Mouse (Mus musculus) forebrain, embryonic 12.5 days (tissue): ENCODE results near the gene Hcls1. TPM values are rescaled to one million over a fixed set of nuclear protein-coding genes. Genes with fewer than 3 reads are reported as not detected.

ENCODE experiments used
- ATAC-seq: fragments of 200-750 bp; cut with Nextera tagmentation; 2 replicates; pipeline ENCODE4 v1.8.0; 2017; ENCODE audit warnings: moderate TSS enrichment; ENCODE audit not compliant: low FRiP score
- H3K27ac ChIP-seq: fragments of 300-500 bp; sonication (generic); 2 replicates; pipeline ENCODE4 v1.5.1; 2016; ENCODE audit warnings: mild to moderate bottlenecking
- H3K27me3 ChIP-seq: fragments of 300-500 bp; sonication (generic); 2 replicates; pipeline ENCODE4 v1.6.1; 2016; ENCODE audit warnings: mild to moderate bottlenecking
- H3K36me3 ChIP-seq: fragments of 300-500 bp; sonication (generic); replicated peaks from 2 replicates; pipeline ENCODE4 v1.6.1; 2016; ENCODE audit warnings: mild to moderate bottlenecking
- H3K4me1 ChIP-seq: fragments of 300-500 bp; sonication (generic); 2 replicates; pipeline ENCODE4 v1.6.1; 2016
- H3K4me2 ChIP-seq: fragments of 300-500 bp; sonication (generic); 2 replicates; pipeline ENCODE4 v1.6.1; 2016; ENCODE audit warnings: mild to moderate bottlenecking, moderate library complexity
- H3K4me3 ChIP-seq: fragments of 300-500 bp; sonication (generic); replicated peaks from 2 replicates; pipeline ENCODE4 v1.5.1; 2016; ENCODE audit warnings: mild to moderate bottlenecking
- H3K9ac ChIP-seq: fragments of 300-500 bp; sonication (generic); 2 replicates; pipeline ENCODE4 v1.6.1; 2016; ENCODE audit warnings: mild to moderate bottlenecking
- H3K9me3 ChIP-seq: fragments of 300-500 bp; sonication (generic); 2 replicates; pipeline ENCODE4 v1.6.1; 2016
- WGBS: fragments of 180-500 bp; shearing (Covaris S2); methylation state at CpG from one replicate; pipeline ENCODE4 v1.1.7; 2016; 5-methylcytosine and 5-hydroxymethylcytosine counted together
- polyA plus RNA-seq: library from polyadenylated mRNA; unstranded; fragments of >200 nt; fragmentation: Nextera tagmentation; extraction: Ambion mirVana; gene quantifications from 2 replicates; pipeline ENCODE4 v1.2.1, GENCODE M21; 2016

Hcls1 gene
- polyA plus RNA-seq, 1 experiment from 2014 or later: 1.7 TPM

GRCm38 (mm10) chr16:36932546-36932945 is 2.2 kb upstream of the Hcls1 start:
- no peak overlapping the region for H3K4me3 ChIP-seq
- H3K9me3 ChIP-seq: no peaks in the 10 kb centered on the region
- no peak for ATAC-seq
- WGBS: 94% methylated on average over 6 of the region's 6 CpGs
- H3K36me3 ChIP-seq: peaks cover 58% of the 10 kb centered on the region
- H3K4me2 ChIP-seq: no peak overlapping the region
- no peak overlapping the region for H3K9ac ChIP-seq
- H3K27me3 ChIP-seq: no peaks in the 10 kb centered on the region
- no peaks in the 10 kb centered on the region for H3K4me1 ChIP-seq
- no peak overlapping the region for H3K27ac ChIP-seq

- Histone ChIP-seq H3K4me1 (no peaks in the 10 kb centered on the region), H3K4me2 (no peak overlapping the region), H3K27ac (no peak overlapping the region), H3K9ac (no peak overlapping the region), H3K36me3 (peaks cover 41% of the 10 kb centered on the region), H3K4me3 (no peak overlapping the region), H3K9me3 (no peaks in the 10 kb centered on the region), H3K27me3 (no peaks in the 10 kb centered on the region)
- ATAC-seq: no peak
- WGBS: 87% methylated on average over 6 of the region's 6 CpGs
Observed at GRCm38 (mm10) chr16:36934131-36934840, 497 bp upstream of the Hcls1 start.

- no peaks in the 10 kb centered on the region for H3K4me1 ChIP-seq
- no peak overlapping the region for H3K4me3 ChIP-seq
- 86% methylated on average over 3 of the region's 3 CpGs for WGBS
- H3K9ac ChIP-seq: no peak overlapping the region
- H3K27ac ChIP-seq: no peak overlapping the region
- no peak for ATAC-seq
- no peaks in the 10 kb centered on the region for H3K9me3 ChIP-seq
- no peaks in the 10 kb centered on the region for H3K27me3 ChIP-seq
- H3K4me2 ChIP-seq: no peak overlapping the region
- H3K36me3 ChIP-seq: peaks cover 26% of the 10 kb centered on the region
Observed at GRCm38 (mm10) chr16:36935814-36936213, 1.0 kb downstream of the Hcls1 start.

- no peak for ATAC-seq
- no peaks in the 10 kb centered on the region for H3K36me3 ChIP-seq
- H3K27ac ChIP-seq: no peak overlapping the region
- H3K9me3 ChIP-seq: no peaks in the 10 kb centered on the region
- H3K27me3 ChIP-seq: no peaks in the 10 kb centered on the region
- no peak overlapping the region for H3K9ac ChIP-seq
- WGBS: 80% methylated on average over 6 of the region's 6 CpGs
- peaks cover 8% of the 10 kb centered on the region for H3K4me1 ChIP-seq
- no peak overlapping the region for H3K4me2 ChIP-seq
- H3K4me3 ChIP-seq: no peak overlapping the region
Observed at GRCm38 (mm10) chr16:36941137-36941727, 6.4 kb downstream of the Hcls1 start.

- Histone ChIP-seq H3K4me2 (no peak overlapping the region), H3K27ac (no peak overlapping the region), H3K4me3 (no peak overlapping the region), H3K36me3 (no peaks in the 10 kb centered on the region), H3K9me3 (no peaks in the 10 kb centered on the region), H3K27me3 (no peaks in the 10 kb centered on the region), H3K9ac (no peak overlapping the region), H3K4me1 (peaks cover 8% of the 10 kb centered on the region)
- 67% methylated on average over 4 of the region's 4 CpGs for WGBS
- ATAC-seq: no peak
Observed at GRCm38 (mm10) chr16:36941895-36942294, 7.1 kb downstream of the Hcls1 start.

- Histone ChIP-seq H3K4me1 (peaks cover 8% of the 10 kb centered on the region), H3K9me3 (no peaks in the 10 kb centered on the region), H3K4me2 (no peak overlapping the region), H3K9ac (no peak overlapping the region), H3K27ac (no peak overlapping the region), H3K36me3 (no peaks in the 10 kb centered on the region), H3K4me3 (no peak overlapping the region), H3K27me3 (no peaks in the 10 kb centered on the region)
- 90% methylated on average over 3 of the region's 3 CpGs for WGBS
- ATAC-seq: no peak
Observed at GRCm38 (mm10) chr16:36943591-36943990, 8.8 kb downstream of the Hcls1 start.

- peaks cover 8% of the 10 kb centered on the region for H3K4me1 ChIP-seq
- WGBS: 10% methylated on average over 12 of the region's 12 CpGs
- H3K4me3 ChIP-seq: no peak overlapping the region
- H3K27ac ChIP-seq: no peak overlapping the region
- H3K9me3 ChIP-seq: no peaks in the 10 kb centered on the region
- no peak overlapping the region for H3K4me2 ChIP-seq
- H3K36me3 ChIP-seq: no peaks in the 10 kb centered on the region
- no peak overlapping the region for H3K9ac ChIP-seq
- peak; percentile 64 for ATAC-seq
- no peaks in the 10 kb centered on the region for H3K27me3 ChIP-seq
Observed at GRCm38 (mm10) chr16:36944895-36945424, 10.2 kb downstream of the Hcls1 start.

- Histone ChIP-seq H3K9ac (no peak overlapping the region), H3K4me2 (no peak overlapping the region), H3K9me3 (no peaks in the 10 kb centered on the region), H3K27ac (no peak overlapping the region), H3K4me3 (no peak overlapping the region), H3K36me3 (no peaks in the 10 kb centered on the region), H3K4me1 (peaks cover 8% of the 10 kb centered on the region), H3K27me3 (no peaks in the 10 kb centered on the region)
- ATAC-seq: no peak
- WGBS: 87% methylated on average over 8 of the region's 8 CpGs
Observed at GRCm38 (mm10) chr16:36946459-36947159, 11.8 kb downstream of the Hcls1 start.

GRCm38 (mm10) chr16:36947646-36948197 is 12.9 kb downstream of the Hcls1 start:
- ATAC-seq: no peak
- WGBS: 46% methylated on average over 4 of the region's 4 CpGs

GRCm38 (mm10) chr16:36949614-36950336 is 15.0 kb downstream of the Hcls1 start:
- ATAC-seq: no peak
- Histone ChIP-seq H3K4me3 (no peak overlapping the region), H3K9ac (no peak overlapping the region), H3K4me1 (peaks cover 6% of the 10 kb centered on the region), H3K36me3 (no peaks in the 10 kb centered on the region), H3K4me2 (no peak overlapping the region), H3K9me3 (no peaks in the 10 kb centered on the region), H3K27me3 (no peaks in the 10 kb centered on the region), H3K27ac (no peak overlapping the region)
- 69% methylated on average over 8 of the region's 8 CpGs for whole genome bisulfite sequencing

More at GRCm38 (mm10) chr16:36947646-36948197, 12.9 kb downstream of the Hcls1 start:
- Histone ChIP-seq H3K4me3 (no peak overlapping the region), H3K27me3 (no peaks in the 10 kb centered on the region), H3K9ac (no peak overlapping the region), H3K9me3 (no peaks in the 10 kb centered on the region), H3K27ac (no peak overlapping the region), H3K4me2 (no peak overlapping the region), H3K36me3 (no peaks in the 10 kb centered on the region), H3K4me1 (peaks cover 8% of the 10 kb centered on the region)

GRCm38 (mm10) chr16:36951029-36951428 is 16.2 kb downstream of the Hcls1 start:
- Histone ChIP-seq H3K27ac (no peak overlapping the region), H3K4me1 (no peaks in the 10 kb centered on the region), H3K9me3 (no peaks in the 10 kb centered on the region), H3K4me3 (no peak overlapping the region), H3K4me2 (no peak overlapping the region), H3K27me3 (no peaks in the 10 kb centered on the region), H3K9ac (no peak overlapping the region), H3K36me3 (no peaks in the 10 kb centered on the region)
- 29% methylated on average over 4 of the region's 4 CpGs for WGBS
- no peak for ATAC-seq

- no peak overlapping the region for H3K9ac ChIP-seq
- no peak overlapping the region for H3K4me3 ChIP-seq
- no peak overlapping the region for H3K27ac ChIP-seq
- WGBS: 41% methylated on average over 11 of the region's 11 CpGs
- H3K27me3 ChIP-seq: no peaks in the 10 kb centered on the region
- no peaks in the 10 kb centered on the region for H3K9me3 ChIP-seq
- no peaks in the 10 kb centered on the region for H3K4me1 ChIP-seq
- H3K36me3 ChIP-seq: no peaks in the 10 kb centered on the region
- ATAC-seq: no peak
- H3K4me2 ChIP-seq: no peak overlapping the region
Observed at GRCm38 (mm10) chr16:36955106-36955505, 20.3 kb downstream of the Hcls1 start.
